Mouse (Mus musculus) adrenal gland, adult 10 weeks (tissue): ENCODE results near the gene Ccdc113. TPM values are rescaled to one million over a fixed set of nuclear protein-coding genes. Genes with fewer than 3 reads are reported as not detected.

Experiments used
- polyA plus RNA-seq: library from polyadenylated mRNA; stranded (reverse); fragments of 350-450 nt; fragmentation: Illumina TruSeq; extraction: RNeasy Lipid Tissue Mini Kit (QIAGEN cat#74804); gene quantifications from one replicate; pipeline ENCODE4 v1.2.3, GENCODE M21; 2014; ENCODE audit warnings: low read depth, low replicate concordance

Gene Ccdc113
- polyA plus RNA-seq, result 0.47 TPM

GRCm38 (mm10) chr8:95533584-95534387, at the start of gene Ccdc113:
Gene Ccdc113 (plus strand): TSS chr8:95534085.

DNA sequence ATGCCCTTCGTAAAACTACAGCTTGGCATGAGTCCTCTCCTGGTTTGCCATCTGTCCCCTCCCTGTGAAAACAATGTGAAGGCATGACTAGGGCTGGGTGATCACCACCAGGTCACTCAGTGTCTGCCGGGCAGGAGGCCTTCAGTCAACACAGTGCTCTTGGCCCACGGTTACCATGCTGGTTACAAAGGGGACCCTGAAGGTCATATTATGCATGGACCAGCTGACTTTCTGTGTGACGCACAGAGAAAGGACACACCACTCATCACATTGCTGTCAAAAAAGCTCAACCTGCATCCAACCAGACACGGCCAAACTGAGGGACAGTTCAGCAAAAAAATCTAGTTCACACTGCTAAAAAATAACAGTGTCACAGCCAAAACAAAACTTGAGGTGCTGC, 43.9 kb upstream of the Ccdc113 start, which contains the start of gene Csnk2a2:
Gene Csnk2a2 (minus strand): TSS at position 34 of the 400 bp plus-strand sequence.

GRCm38 (mm10) chr8:95576240-95576639, 42.4 kb downstream of the Ccdc113 start, which contains the start of gene Prss54:
Gene Prss54 (minus strand): TSS chr8:95576340.

Other genes starting within 250 kb of the Ccdc113 start
- gene Cngb1, start 227.5 kb upstream of the Ccdc113 start, polyA plus RNA-seq, result 0.29 TPM
- gene Tepp, start 223.5 kb upstream of the Ccdc113 start, polyA plus RNA-seq, result not detected
- 2.2 TPM for gene Zfp319, start 202.1 kb upstream of the Ccdc113 start, polyA plus RNA-seq
- gene Usb1, start 201.8 kb upstream of the Ccdc113 start, polyA plus RNA-seq, result 1.5 TPM
- gene Mmp15, start 181.8 kb upstream of the Ccdc113 start, polyA plus RNA-seq, result 0.47 TPM
- gene Cfap20, start 99.2 kb upstream of the Ccdc113 start, polyA plus RNA-seq, result 51.0 TPM
- gene Csnk2a2, start 44.0 kb upstream of the Ccdc113 start, polyA plus RNA-seq, result 234 TPM
- not detected for gene Prss54, start 42.3 kb downstream of the Ccdc113 start, polyA plus RNA-seq
- 5.7 TPM for gene Gins3, start 99.4 kb downstream of the Ccdc113 start, polyA plus RNA-seq
- gene Ndrg4, start 142.9 kb downstream of the Ccdc113 start, polyA plus RNA-seq, result 8.2 TPM
- gene Setd6, start 181.8 kb downstream of the Ccdc113 start, polyA plus RNA-seq, result 18.7 TPM